Mouse (Mus musculus) hindbrain, postnatal 0 days (tissue): Measurements from ENCODE around the gene St6galnac6. TPM values are rescaled to one million over a fixed set of nuclear protein-coding genes. Genes with fewer than 3 reads are reported as not detected.
A peak's percentile ranks its signal among the peaks of the same experiment; 100 is the strongest.

ENCODE experiments used
- ATAC-seq: fragments of 200-750 bp; cut with Nextera tagmentation; 2 replicates; pipeline ENCODE4 v1.8.0; 2017; ENCODE audit warnings: mild to moderate bottlenecking, moderate TSS enrichment, moderate library complexity
- DNase-seq: peaks from one replicate; pipeline ENCODE4 v3.0.0-alpha.2; 2015; ENCODE audit warnings: low spot score
- H3K27ac ChIP-seq: fragments of 300-500 bp; sonication (generic); 2 replicates; pipeline ENCODE4 v1.5.1; 2014; ENCODE audit warnings: mild to moderate bottlenecking
- H3K27me3 ChIP-seq: fragments of 300-500 bp; sonication (generic); 2 replicates; pipeline ENCODE4 v1.6.1; 2014; ENCODE audit warnings: low read length, mixed read lengths; ENCODE audit not compliant: insufficient read depth
- H3K36me3 ChIP-seq: fragments of 300-500 bp; sonication (generic); 2 replicates; pipeline ENCODE4 v1.6.1; 2014; ENCODE audit warnings: low read length, mixed read lengths; ENCODE audit not compliant: insufficient read depth
- H3K4me1 ChIP-seq: fragments of 300-500 bp; sonication (generic); 2 replicates; pipeline ENCODE4 v1.6.1; 2014; ENCODE audit warnings: antibody characterized with exemption, low read length, mixed read lengths; ENCODE audit not compliant: insufficient read depth
- H3K4me2 ChIP-seq: fragments of 300-500 bp; sonication (generic); 2 replicates; pipeline ENCODE4 v1.6.1; 2014; ENCODE audit warnings: low read depth, mild to moderate bottlenecking, low read length, moderate library complexity, mixed read lengths
- H3K4me3 ChIP-seq: fragments of 300-500 bp; sonication (generic); 2 replicates; pipeline ENCODE4 v1.5.1; 2014; ENCODE audit warnings: low read length
- H3K9ac ChIP-seq: fragments of 300-500 bp; sonication (generic); replicated peaks from 2 replicates; pipeline ENCODE4 v1.6.1; 2014; ENCODE audit warnings: mild to moderate bottlenecking, low read length, moderate library complexity, mixed read lengths
- H3K9me3 ChIP-seq: fragments of 300-500 bp; sonication (generic); 2 replicates; pipeline ENCODE4 v1.6.1; 2016; ENCODE audit warnings: low read length, mixed read lengths
- CTCF ChIP-seq: IDR thresholded peaks from 2 replicates; pipeline ENCODE4 v1.5.1; 2016; ENCODE audit warnings: antibody characterized with exemption, control low read depth, low read depth
- WGBS: fragments of 180-500 bp; shearing (Covaris S2); extraction: QIAGEN DNeasy Blood & Tissue Kit; methylation state at CpG from one replicate; pipeline ENCODE4 v1.1.7; 2014; 5-methylcytosine and 5-hydroxymethylcytosine counted together
- polyA plus RNA-seq: library from polyadenylated mRNA; unstranded; fragments of >200 nt; fragmentation: Nextera tagmentation; extraction: Ambion mirVana; gene quantifications from 2 replicates; pipeline ENCODE4 v1.2.1, GENCODE M21; 2015
- total RNA-seq: library from RNA; depleted of rRNA; stranded (reverse); fragments of >200 nt; gene quantifications from 2 replicates; pipeline ENCODE4 v1.2.3, GENCODE M21; 2014

St6galnac6 gene
- total and polyA plus RNA-seq, 2 experiments from 2014 or later, result 40.9 to 114 TPM

- no peak overlapping the region for H3K4me2 ChIP-seq
- 53% methylated on average over 6 of the region's 6 CpGs for WGBS
- no peak overlapping the region for H3K9ac ChIP-seq
- H3K4me3 ChIP-seq, result no peak overlapping the region
- no peak overlapping the region; the same call in 1 of the 2 replicates for H3K27ac ChIP-seq
- H3K27me3 ChIP-seq, result no peaks in the 10 kb centered on the region
- H3K4me1 ChIP-seq, result peaks cover 16% of the 10 kb centered on the region
- DNase-seq (no peak), ATAC-seq (no peak)
- no peak for TF ChIP-seq CTCF
- no peaks in the 10 kb centered on the region for H3K9me3 ChIP-seq
- peaks cover 7% of the 10 kb centered on the region for H3K36me3 ChIP-seq
These were observed 8.3 kb upstream of the St6galnac6 start for GRCm38 (mm10) chr2:32591249-32591648.

GRCm38 (mm10) chr2:32596725-32597124 lies 2.8 kb upstream of the St6galnac6 start:
- no peak overlapping the region for H3K4me3 ChIP-seq
- peaks cover 6% of the 10 kb centered on the region; the same call in 1 of the 2 replicates for H3K4me1 ChIP-seq
- ATAC-seq (peak; percentile 43; the same call in 1 of the 2 replicates), DNase-seq (peak; percentile 75)
- H3K9ac ChIP-seq, result no peak overlapping the region
- no peaks in the 10 kb centered on the region for H3K9me3 ChIP-seq
- no peaks in the 10 kb centered on the region for H3K27me3 ChIP-seq
- no peak for TF ChIP-seq CTCF
- H3K4me2 ChIP-seq, result no peak overlapping the region
- peak overlapping the region; percentile 58; the same call in 1 of the 2 replicates for H3K27ac ChIP-seq
- H3K36me3 ChIP-seq, result peaks cover 14% of the 10 kb centered on the region
- WGBS, result 53% methylated on average over 13 of the region's 13 CpGs

- no peak for DNase-seq
- Histone ChIP-seq H3K36me3 (peaks cover 14% of the 10 kb centered on the region), H3K9ac (no peak overlapping the region), H3K9me3 (no peaks in the 10 kb centered on the region), H3K4me2 (no peak overlapping the region), H3K27ac (peak overlapping the region; percentile 58; the same call in 1 of the 2 replicates), H3K4me1 (peaks cover 6% of the 10 kb centered on the region; the same call in 1 of the 2 replicates), H3K27me3 (no peaks in the 10 kb centered on the region), H3K4me3 (no peak overlapping the region)
- TF ChIP-seq CTCF, result no peak
- 83% methylated on average over 5 of the region's 5 CpGs for WGBS
- no peak for ATAC-seq
These were observed 2.3 kb upstream of the St6galnac6 start for GRCm38 (mm10) chr2:32597248-32597647.

- no peak overlapping the region for H3K9ac ChIP-seq
- H3K36me3 ChIP-seq, result peaks cover 14% of the 10 kb centered on the region
- DNase-seq (no peak), ATAC-seq (no peak)
- no peak overlapping the region for H3K4me2 ChIP-seq
- peaks cover 6% of the 10 kb centered on the region; the same call in 1 of the 2 replicates for H3K4me1 ChIP-seq
- TF ChIP-seq CTCF, result no peak
- WGBS, result 88% methylated on average over 5 of the region's 5 CpGs
- H3K9me3 ChIP-seq, result no peaks in the 10 kb centered on the region
- H3K4me3 ChIP-seq, result no peak overlapping the region
- H3K27me3 ChIP-seq, result no peaks in the 10 kb centered on the region
- 0 out of 2 replicates have a peak overlapping the region, but pooled peaks have one; percentile 58 for H3K27ac ChIP-seq
These were observed 1.8 kb upstream of the St6galnac6 start for GRCm38 (mm10) chr2:32597699-32598098.

GRCm38 (mm10) chr2:32598506-32598905 lies 1.0 kb upstream of the St6galnac6 start:
- Histone ChIP-seq H3K36me3 (peaks cover 14% of the 10 kb centered on the region), H3K4me2 (no peak overlapping the region), H3K9ac (no peak overlapping the region), H3K4me1 (peaks cover 6% of the 10 kb centered on the region; the same call in 1 of the 2 replicates), H3K27me3 (no peaks in the 10 kb centered on the region), H3K9me3 (no peaks in the 10 kb centered on the region), H3K4me3 (no peak overlapping the region), H3K27ac (no peak overlapping the region)
- no peak for TF ChIP-seq CTCF
- WGBS, result 69% methylated on average over 8 of the region's 8 CpGs
- no peak for ATAC-seq
- DNase-seq, result no peak

GRCm38 (mm10) chr2:32601417-32602065 lies 2.0 kb downstream of the St6galnac6 start:
- TF ChIP-seq CTCF, result peak; percentile 56
- ATAC-seq (peak; percentile 43; the same call in 1 of the 2 replicates), DNase-seq (peak; percentile 50)
- Histone ChIP-seq H3K9me3 (no peaks in the 10 kb centered on the region), H3K9ac (no peak overlapping the region), H3K36me3 (0 out of 2 replicates have a peak, but pooled peaks cover 7% of the 10 kb centered on the region), H3K27me3 (no peaks in the 10 kb centered on the region), H3K4me2 (no peak overlapping the region), H3K4me3 (no peak overlapping the region), H3K27ac (no peak overlapping the region), H3K4me1 (peaks cover 5% of the 10 kb centered on the region; the same call in 1 of the 2 replicates)
- 39% methylated on average over 8 of the region's 8 CpGs for WGBS
